Mouse (Mus musculus): ENCODE data around the gene Fam120a.

Fam120a gene

DNA sequence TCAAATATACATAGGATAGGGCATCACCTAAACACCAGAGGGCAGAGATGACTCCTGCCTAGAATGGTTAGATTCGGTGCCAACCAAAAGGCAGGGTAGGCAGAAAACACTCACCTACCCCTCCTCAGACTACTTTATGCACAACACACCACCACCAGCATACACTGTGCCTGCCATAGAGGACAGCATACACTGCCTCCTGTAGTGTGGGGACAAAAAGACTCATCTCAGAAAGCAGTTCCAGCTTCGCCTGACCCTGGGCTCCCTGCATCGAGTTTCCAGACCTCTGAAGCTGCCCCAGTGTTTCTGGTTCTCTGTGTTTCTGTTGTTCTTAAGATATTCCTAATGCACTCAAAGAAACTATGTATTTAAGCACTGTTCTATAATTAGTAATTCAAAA, 54.7 kb downstream of the Fam120a start:
- DNase-seq (ENCODE audit: low spot score in 2 of 2), result no peak

DNA sequence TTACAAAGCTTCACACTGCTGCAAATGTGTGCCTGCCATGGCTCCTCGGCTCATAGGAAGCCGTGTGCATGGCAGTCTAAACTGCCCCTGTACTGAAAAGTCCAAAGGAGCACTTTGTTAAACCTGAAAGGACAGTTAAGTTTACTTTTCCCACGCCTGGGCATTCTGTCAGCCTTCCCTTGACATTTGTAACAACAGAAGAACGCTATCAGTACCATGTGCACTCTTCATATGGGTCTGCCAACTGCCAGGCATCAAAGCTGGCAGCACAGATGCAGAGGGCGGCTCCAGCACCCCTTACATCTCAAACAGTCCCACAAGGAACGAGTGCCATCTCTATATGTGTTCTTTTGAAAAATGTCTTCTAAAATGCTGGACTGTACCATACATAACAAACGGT, 56.4 kb downstream of the Fam120a start:
- DNase-seq (ENCODE audit: low spot score in 2 of 2), result no peak

- DNase-seq (ENCODE audit: low spot score in 2 of 2), result no peak
These were observed 62.4 kb downstream of the Fam120a start for GRCm38 (mm10) chr13:48905458-48905857.

GRCm38 (mm10) chr13:48895376-48895775, 72.4 kb downstream of the Fam120a start:
- DNase-seq (ENCODE audit: low spot score in 2 of 2), result no peak

DNA sequence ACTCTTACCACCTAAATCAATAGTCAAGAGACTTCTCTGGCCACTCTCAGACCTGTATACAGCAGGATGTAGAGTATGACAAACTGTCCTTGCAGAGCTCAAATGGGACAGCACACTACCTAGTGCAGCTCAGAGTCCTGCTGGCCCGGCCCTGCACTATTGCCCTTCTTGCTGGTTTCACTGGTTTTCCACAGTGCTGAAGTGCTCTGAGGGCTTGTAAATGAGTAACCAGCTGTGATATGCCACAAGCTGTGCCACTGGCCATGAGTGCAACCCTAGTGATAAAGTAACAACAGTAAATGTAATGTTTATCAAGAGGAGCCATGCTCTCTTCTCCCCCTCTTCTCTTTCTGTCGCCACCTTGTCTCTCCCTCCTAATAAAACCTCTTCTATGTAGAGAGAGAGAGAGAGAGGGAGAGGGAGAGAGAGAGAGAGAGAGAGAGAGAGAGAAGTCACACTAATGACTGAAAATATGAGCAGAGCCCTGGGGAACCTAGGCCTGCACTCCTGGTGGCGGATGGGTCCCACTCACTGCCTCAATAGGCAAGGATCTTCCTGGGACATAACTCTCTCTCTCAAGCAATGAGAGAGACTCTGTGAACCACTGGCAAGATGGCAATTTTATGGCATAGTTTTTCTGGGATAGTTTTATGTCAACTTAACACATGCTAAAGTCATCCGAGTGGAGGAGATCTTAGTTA, 77.4 kb downstream of the Fam120a start:
- DNase-seq (ENCODE audit: low spot score in 2 of 2), result no peak

DNA sequence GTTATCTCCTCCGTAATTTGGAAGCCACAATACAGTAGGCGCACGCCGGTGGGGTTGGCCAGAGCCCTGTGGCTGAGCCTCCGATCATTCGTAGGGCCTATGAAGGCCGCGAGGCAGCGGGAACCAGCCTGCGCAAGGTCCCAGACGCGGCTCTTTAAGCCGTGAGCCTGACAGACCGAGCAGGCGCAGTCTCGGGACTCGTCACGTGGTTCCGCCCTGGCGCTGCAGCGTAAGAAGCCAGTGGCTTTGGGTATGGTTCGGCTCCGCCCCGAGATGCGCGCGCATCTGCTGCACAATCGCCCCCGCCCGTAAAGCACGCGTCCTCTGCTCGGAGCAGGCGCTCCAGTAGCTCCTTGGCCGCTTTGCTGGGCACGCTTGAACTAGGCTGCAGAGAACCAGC, 89.3 kb downstream of the Fam120a start:
- peak; percentile 96 to 98 for DNase-seq (ENCODE audit: low spot score in 2 of 2)

DNA sequence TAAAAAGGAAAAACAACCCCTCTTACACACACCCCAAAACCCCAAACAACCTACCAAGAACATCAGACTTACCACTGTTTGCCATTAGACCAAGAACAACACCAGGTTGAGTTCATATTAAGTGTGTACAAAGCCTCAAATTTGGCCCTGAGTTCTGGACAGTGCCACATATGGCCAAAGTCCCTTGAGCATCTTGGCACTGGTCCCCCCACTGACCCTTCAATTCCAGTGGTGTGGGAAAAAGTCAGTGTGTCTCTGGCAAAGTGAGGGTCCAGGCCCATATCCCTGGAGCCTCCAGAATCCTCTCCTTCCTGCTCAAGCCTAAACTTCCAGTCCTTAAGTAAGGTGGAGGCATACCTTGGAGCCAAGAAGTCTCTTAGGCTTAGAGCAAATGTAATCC, 90.0 kb downstream of the Fam120a start:
- no peak for DNase-seq (ENCODE audit: low spot score in 2 of 2)

DNA sequence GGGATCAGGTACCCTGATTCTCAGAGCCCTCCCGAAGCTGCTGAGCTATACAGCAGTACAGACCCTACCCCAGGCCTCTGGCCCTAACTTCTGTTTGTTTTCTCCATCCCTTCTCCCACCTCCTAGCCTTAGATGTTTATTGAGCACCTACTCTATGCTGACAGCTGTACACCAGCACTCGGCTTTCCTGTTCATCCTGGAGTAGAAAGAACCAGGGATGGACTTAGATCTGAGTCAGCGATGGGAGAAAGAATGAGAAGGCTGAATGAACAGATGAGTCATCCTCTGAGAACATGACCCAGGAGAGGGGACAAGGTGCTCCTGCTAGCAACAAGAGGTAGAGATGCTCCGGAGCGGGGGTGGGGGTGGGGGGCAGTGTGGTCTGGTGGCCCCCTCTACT, 95.1 kb downstream of the Fam120a start:
- DNase-seq (ENCODE audit: low spot score in 2 of 2), result no peak

- DNase-seq (ENCODE audit: low spot score in 2 of 2), result no peak
These were observed 95.8 kb downstream of the Fam120a start for GRCm38 (mm10) chr13:48871887-48872606.

DNA sequence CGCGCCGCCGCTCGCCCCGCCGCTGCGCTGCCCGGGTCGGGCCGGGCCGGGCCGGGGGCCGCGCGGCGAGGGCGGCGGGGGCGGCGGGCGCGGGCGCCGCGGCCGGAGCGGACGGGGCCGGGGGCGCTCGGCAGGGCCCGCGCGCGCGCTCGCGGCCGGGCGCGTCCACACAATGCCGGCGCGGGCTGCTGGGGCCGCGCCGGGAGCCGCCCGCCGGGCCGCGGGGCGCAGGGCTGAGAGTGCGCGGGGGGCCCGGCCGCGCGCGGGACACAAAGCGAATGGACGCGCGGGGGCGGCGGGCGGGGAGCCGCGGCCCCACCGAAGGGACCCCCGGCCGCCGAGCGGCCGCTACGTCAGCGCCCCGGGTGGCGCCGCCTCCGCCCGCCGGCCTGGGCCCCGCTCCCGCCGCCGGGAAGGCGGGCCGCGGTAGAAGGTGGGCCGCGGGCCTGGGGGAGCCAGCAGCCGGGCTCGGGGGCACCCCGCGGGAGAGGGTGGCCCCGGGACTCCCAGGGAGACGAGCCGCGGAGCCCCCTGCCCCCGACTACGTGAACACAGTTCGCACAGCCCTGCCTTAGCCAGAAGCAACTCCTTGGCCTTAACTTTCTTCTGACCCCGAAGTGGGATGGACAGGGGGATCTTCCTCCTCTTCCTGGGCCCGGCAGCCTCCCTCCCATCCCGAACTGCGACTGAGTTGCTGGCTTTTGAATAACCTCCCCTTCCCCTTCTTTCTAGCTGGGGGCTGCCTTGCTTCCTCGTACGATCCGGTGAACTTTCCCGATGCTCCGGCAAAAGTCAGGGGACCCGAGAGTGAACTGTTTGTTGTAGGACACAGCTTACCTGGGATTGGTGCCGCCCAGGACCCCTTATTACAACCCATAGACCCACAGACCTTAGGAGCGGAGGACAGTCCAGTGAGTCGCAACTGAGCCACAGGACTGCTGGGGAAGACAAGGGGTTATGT, 96.8 kb downstream of the Fam120a start, which contains the start of gene Phf2:
Gene Phf2, minus strand, starts transcription at position 349 of the 961 bp plus-strand sequence.
- peak in 1 of 2 experiments; percentile 59 for DNase-seq (ENCODE audit: low spot score in 2 of 2)

DNA sequence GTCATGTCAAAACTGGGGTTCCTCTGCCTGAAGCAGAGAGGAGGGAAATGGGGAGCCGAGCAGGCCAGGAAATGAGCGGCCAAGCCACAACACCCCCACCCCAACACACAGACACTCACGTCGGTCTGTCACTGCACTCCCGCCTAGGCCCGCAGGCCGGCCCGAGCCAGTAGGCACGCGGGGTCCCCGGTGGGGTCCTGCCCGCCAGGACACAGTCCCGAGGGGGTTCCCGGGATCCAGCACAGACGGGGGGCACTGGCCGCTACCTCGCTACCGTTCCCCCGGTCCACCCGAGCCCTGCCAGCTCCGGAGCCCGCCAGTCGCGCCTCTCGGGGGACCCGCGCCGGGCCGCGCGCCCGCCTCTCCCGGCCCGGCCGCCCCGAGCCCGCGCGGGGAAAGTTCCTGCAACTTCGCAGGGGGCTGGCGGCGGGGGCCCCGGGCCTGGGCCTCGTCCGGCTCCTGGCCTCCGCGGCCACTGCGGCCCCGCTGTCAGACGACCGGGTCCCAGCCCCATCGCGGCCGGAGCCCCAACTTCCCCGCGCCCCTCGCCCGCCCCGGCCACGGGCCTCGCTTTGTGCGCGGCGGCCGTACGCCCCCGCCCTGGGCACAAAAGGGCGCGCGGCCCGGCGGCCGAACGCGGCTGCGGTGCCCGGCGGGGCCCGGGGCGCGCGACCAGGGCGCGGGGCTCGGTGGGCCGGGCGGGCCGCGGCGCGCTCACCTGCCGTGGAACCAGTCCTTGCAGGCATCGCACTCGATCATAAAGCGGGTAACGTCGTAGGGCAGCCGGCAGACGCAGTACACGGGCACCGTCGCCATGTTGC, 97.7 kb downstream of the Fam120a start:
- DNase-seq (ENCODE audit: low spot score in 2 of 2), result peak in 1 of 2 experiments; percentile 70

DNA sequence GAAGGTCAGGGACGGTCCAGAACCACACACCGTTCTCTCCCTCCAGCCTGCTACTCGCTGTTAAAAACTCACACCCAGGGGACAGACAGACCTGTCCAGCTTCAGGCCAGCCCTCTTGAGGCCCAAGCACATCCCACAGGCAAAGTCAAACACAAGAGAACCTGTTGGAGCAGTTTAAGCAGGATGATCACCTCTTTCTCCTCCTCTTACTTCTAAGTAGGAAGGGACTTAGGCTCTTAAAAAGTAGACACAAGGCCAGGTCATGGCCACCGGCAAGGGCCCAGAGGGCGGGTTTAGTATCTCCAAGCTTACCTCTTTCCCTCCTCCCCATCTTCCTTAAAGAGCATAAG, 98.2 kb downstream of the Fam120a start:
- DNase-seq (ENCODE audit: low spot score in 2 of 2), result peak in 1 of 2 experiments; percentile 52

DNA sequence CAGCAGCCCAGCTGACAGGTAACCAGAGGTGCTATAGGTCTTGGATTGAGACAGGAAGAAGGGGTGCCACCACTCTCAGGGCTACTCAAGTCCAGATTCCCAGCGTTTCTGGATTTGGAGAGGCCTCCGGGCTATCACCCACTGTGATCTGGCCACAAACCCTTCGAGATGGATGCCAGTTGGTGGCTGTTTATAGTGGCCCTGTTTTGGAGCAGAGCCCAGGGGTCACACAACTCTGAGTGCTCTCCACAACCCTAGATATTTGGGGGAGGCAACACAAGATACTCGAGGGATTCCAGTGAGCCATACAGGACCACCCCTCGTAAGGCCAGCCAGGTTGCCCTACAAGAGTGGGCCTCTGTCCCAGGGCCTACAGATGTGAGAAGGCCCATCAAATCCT, 98.7 kb downstream of the Fam120a start:
- no peak for DNase-seq (ENCODE audit: low spot score in 2 of 2)

DNA sequence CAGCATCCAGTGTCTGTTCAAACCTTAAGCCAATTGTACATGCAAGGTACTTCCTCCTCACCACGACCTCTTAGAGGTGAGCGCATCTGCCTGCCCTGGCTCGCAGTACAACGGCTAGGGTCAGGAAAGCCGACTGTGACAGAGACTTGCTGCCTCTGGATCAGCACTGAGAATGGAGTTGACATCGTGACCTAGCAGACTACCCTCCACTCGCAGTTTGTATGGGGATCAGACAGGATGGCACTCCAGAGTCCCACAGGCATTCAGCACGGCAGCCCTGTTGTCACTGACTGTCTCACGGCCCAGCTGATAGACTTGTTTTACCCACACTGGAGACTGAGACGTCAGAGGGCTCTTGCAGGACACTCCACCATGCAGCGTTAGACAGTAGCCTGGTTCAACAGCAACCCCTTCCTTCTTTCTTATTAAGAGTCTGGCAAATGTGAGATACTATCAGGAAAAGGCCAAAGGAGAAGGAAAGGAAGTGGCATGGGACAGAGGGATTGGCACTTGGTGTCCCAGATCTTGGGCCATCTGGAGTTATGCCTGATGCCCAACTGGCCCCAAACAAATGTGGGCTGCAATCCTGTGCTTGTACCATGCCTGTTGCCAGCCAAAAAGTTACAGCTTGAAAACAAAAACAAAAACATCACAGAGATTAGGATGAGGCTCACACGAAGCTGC, 103.0 kb downstream of the Fam120a start:
- DNase-seq (ENCODE audit: low spot score in 2 of 2), result no peak

GRCm38 (mm10) chr13:48863556-48863955, 104.3 kb downstream of the Fam120a start:
- DNase-seq (ENCODE audit: low spot score in 2 of 2), result no peak

- no peak for DNase-seq (ENCODE audit: low spot score in 2 of 2)
These were observed 105.9 kb downstream of the Fam120a start for GRCm38 (mm10) chr13:48861913-48862312.

DNA sequence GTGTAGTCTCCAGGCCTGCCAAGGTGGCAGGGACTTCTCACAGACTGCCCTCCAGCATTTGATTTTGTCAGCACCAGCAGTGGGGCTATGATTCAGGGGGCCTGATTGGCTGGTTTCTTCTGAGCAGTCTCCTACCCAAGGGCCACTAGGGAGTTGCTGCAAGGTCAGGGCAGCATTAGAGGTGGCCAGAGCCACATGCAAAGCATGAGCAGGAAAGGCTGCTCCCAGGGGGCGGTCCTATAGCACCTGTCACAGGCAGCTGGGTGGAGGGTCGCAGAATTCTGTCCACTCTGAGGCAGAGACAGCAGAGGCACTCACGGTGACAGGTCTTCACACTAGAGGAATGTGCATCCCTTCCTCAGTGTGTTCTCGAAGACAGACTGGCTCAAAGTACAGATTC, 109.0 kb downstream of the Fam120a start:
- no peak for DNase-seq (ENCODE audit: low spot score in 2 of 2)

- DNase-seq (ENCODE audit: low spot score in 2 of 2), result no peak
These were observed 109.8 kb downstream of the Fam120a start for GRCm38 (mm10) chr13:48858054-48858453.

GRCm38 (mm10) chr13:48857246-48857932, 110.4 kb downstream of the Fam120a start:
- no peak for DNase-seq (ENCODE audit: low spot score in 2 of 2)

GRCm38 (mm10) chr13:48853947-48854346, 113.9 kb downstream of the Fam120a start:
- DNase-seq (ENCODE audit: low spot score in 2 of 2), result no peak
